Mouse (Mus musculus) kidney, adult 2 months (tissue): ENCODE measurements at regions not wholly inside any gene's neighbourhood (a gene's known extent, or its start where the extent isn't known, plus 50 kb on each side); places are given as distances from the start of the nearest gene placed in this dataset.

Experiments used
- CTCF ChIP-seq: fragments of 200-500 bp; conservative IDR thresholded peaks from 2 replicates; pipeline ENCODE4 v1.5.1; 2011; ENCODE audit warnings: low read depth, mild to moderate bottlenecking, control low read depth, low read length, moderate library complexity, mixed read lengths; ENCODE audit not compliant: insufficient read depth, insufficient read length
- POLR2A ChIP-seq: fragments of 200-500 bp; IDR thresholded peaks from one replicate; pipeline ENCODE4 v1.6.1; 2011; ENCODE audit warnings: low read depth, low read length, control low read depth

DNA sequence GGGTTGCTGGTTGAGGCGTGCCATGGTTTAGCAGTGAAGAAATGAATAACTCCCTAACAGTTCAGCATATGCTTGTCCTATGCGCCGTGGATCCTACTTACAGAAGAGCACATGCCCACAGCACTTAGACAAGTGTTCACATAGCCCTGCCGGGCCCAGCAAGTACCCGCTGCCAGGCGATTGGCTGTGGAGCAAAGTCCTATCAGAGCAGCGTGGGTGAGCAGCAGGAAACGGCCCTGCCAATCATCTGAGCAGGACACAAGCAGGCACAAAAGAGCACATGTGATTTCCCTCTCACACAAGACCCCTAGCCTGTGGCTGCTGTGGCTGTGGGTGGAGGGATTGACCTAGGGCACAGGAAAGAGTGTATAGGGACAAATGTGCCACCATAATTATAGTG is 243.7 kb upstream of the Dio3 start:
- no peak for TF ChIP-seq POLR2A
- TF ChIP-seq CTCF = no peak
